ENCODE assay signal across 16 mouse cellular contexts in genomic region chr11:32199230-32199629, GRCm38 (mm10). TPM values are rescaled to one million over a fixed set of nuclear protein-coding genes. Genes with fewer than 3 reads are reported as not detected.
DNase-seq lines count a peak whose midpoint lies in the region; ATAC-seq lines count a peak whose summit lies in the region.
"Had no signal": no experiment of that assay in that cellular context is flagged by ENCODE, and none has a peak within 500 bp of the region (broad histone marks: within the 10 kb centered on the region; RNA-seq: fewer than 3 reads in every experiment).

No protein-coding gene starts in this region.

- peaks cover 69% of the 10 kb centered on the region for H3K4me1 ChIP-seq in liver, embryonic 12.5 days
- peaks cover 4% of the 10 kb centered on the region; the same call in 1 of the 2 replicates for H3K4me1 ChIP-seq in intestine, embryonic 16.5 days (ENCODE audit: control insufficient read depth, insufficient read depth, low read length)
- H3K4me1 ChIP-seq in hindbrain, embryonic 13.5 days (replicated peaks) = 0 out of 2 replicates have a peak, but pooled peaks cover 5% of the 10 kb centered on the region
- H3K4me1 ChIP-seq: embryonic facial prominence, embryonic 13.5 days had no signal

- H3K4me3 ChIP-seq in liver, embryonic 12.5 days = no peak overlapping the region
- H3K4me3 ChIP-seq in intestine, embryonic 16.5 days (ENCODE audit: low read length) = no peak overlapping the region
- no peak overlapping the region for H3K4me3 ChIP-seq in hindbrain, embryonic 13.5 days
- H3K4me3 ChIP-seq: embryonic facial prominence, embryonic 13.5 days; myocyte had no signal

- DNase-seq in adrenal gland, postnatal 14 days = peak; percentile 3
- no peak for DNase-seq in adrenal gland, postnatal 36 days
- DNase-seq in liver = no peak
- peak; percentile 85 for DNase-seq in A20 (ENCODE audit: low read depth, low spot score)
- DNase-seq in left cerebral cortex, adult 8-10 months (ENCODE audit: low spot score in 2 of 2) = no peak
- DNase-seq: cerebellum, adult 9-11 months; gastrocnemius, postnatal 25 days; kidney, postnatal 14 days had no signal

- peak overlapping the region; percentile 17 for H3K9ac ChIP-seq in liver, embryonic 12.5 days
- H3K9ac ChIP-seq in intestine, embryonic 16.5 days (ENCODE audit: low read depth, low read length) = no peak overlapping the region
- H3K9ac ChIP-seq in hindbrain, embryonic 13.5 days = no peak overlapping the region
- H3K9ac ChIP-seq: embryonic facial prominence, embryonic 13.5 days had no signal

- 16% methylated on average over 6 of the region's 6 CpGs for WGBS in liver, embryonic 12.5 days (ENCODE audit: insufficient replicate concordance)
- WGBS in intestine, embryonic 16.5 days = 45% methylated on average over 6 of the region's 6 CpGs
- 55% methylated on average over 6 of the region's 6 CpGs for WGBS in hindbrain, embryonic 13.5 days

- 0 out of 2 replicates have a peak overlapping the region, but pooled peaks have one; percentile 13 for H3K27ac ChIP-seq in liver, embryonic 12.5 days
- H3K27ac ChIP-seq in intestine, embryonic 16.5 days (ENCODE audit: low read length) = no peak overlapping the region
- no peak overlapping the region for H3K27ac ChIP-seq in hindbrain, embryonic 13.5 days
- H3K27ac ChIP-seq: embryonic facial prominence, embryonic 13.5 days had no signal

- H3K9me3 ChIP-seq in liver, embryonic 12.5 days (replicated peaks) = no peaks in the 10 kb centered on the region
- no peaks in the 10 kb centered on the region for H3K9me3 ChIP-seq in intestine, embryonic 16.5 days (ENCODE audit: control insufficient read depth, low read length)
- no peaks in the 10 kb centered on the region for H3K9me3 ChIP-seq in hindbrain, embryonic 13.5 days
- H3K9me3 ChIP-seq: embryonic facial prominence, embryonic 13.5 days had no signal

- H3K36me3 ChIP-seq in liver, embryonic 12.5 days = no peaks in the 10 kb centered on the region
- H3K36me3 ChIP-seq in intestine, embryonic 16.5 days (ENCODE audit: control insufficient read depth, insufficient read depth, low read length) = no peaks in the 10 kb centered on the region
- no peaks in the 10 kb centered on the region for H3K36me3 ChIP-seq in hindbrain, embryonic 13.5 days
- H3K36me3 ChIP-seq: embryonic facial prominence, embryonic 13.5 days had no signal

- peak; percentile 55 for ATAC-seq in liver, embryonic 12.5 days
- ATAC-seq in intestine, embryonic 16.5 days = 0 out of 2 replicates have a peak, but pooled peaks have one; percentile 19
- ATAC-seq in hindbrain, embryonic 13.5 days (ENCODE audit: low FRiP score) = no peak
- ATAC-seq: forebrain, embryonic 14.5 days had no signal

- H3K27me3 ChIP-seq in liver, embryonic 12.5 days (replicated peaks) = no peaks in the 10 kb centered on the region
- no peaks in the 10 kb centered on the region for H3K27me3 ChIP-seq in intestine, embryonic 16.5 days (replicated peaks; ENCODE audit: control insufficient read depth, insufficient read depth, low read length)
- H3K27me3 ChIP-seq in hindbrain, embryonic 13.5 days = peaks cover 18% of the 10 kb centered on the region; the same call in 1 of the 2 replicates

- H3K4me2 ChIP-seq in liver, embryonic 12.5 days = peak overlapping the region; percentile 34
- no peak overlapping the region for H3K4me2 ChIP-seq in intestine, embryonic 16.5 days (ENCODE audit: low read depth, low read length)
- no peak overlapping the region for H3K4me2 ChIP-seq in hindbrain, embryonic 13.5 days
- H3K4me2 ChIP-seq: embryonic facial prominence, embryonic 13.5 days had no signal

RNA-seq across cellular contexts. Expression of gene Il9r, which starts 0.8 kb away (rescaled TPM):
- total RNA-seq in adrenal gland, postnatal 14 days (2021) = 0.41 and 0.53 TPM in 2 replicates
- under 1 TPM; 0.26 to 0.96 TPM for total RNA-seq in adrenal gland, postnatal 36 days (2021)
- polyA plus RNA-seq in liver, embryonic 12.5 days (2016; fragmentation: Nextera tagmentation; extraction: Ambion mirVana) = 0.22 and 0.30 TPM in 2 replicates
- polyA plus RNA-seq in intestine, embryonic 16.5 days (2015; fragmentation: Nextera tagmentation; extraction: Ambion mirVana) = 0.02 and 0.11 TPM in 2 replicates
- not detected in 2 replicates for polyA plus RNA-seq in hindbrain, embryonic 13.5 days (2015; fragmentation: Nextera tagmentation; extraction: Ambion mirVana)
- not detected for total RNA-seq in left cerebral cortex, adult 8-10 months (2022)
- total RNA-seq: gastrocnemius, postnatal 25 days; liver, adult 2 months had no signal
- polyA plus RNA-seq: forebrain, embryonic 14.5 days; hindbrain, embryonic 11.5 days had no signal

RNA-seq across cellular contexts. Expression of gene Snrnp25, which starts 6.0 kb away (rescaled TPM):
- 19.7 and 20.8 TPM in 2 replicates for total RNA-seq in adrenal gland, postnatal 14 days (2021)
- 10 to 100 TPM; 14.8 to 19.4 TPM for total RNA-seq in adrenal gland, postnatal 36 days (2021)
- polyA plus RNA-seq in liver, embryonic 12.5 days (2016; fragmentation: Nextera tagmentation; extraction: Ambion mirVana) = 103 TPM in 2 replicates
- 40.7 and 45.6 TPM in 2 replicates for polyA plus RNA-seq in intestine, embryonic 16.5 days (2015; fragmentation: Nextera tagmentation; extraction: Ambion mirVana)
- 43.7 and 46.9 TPM in 2 replicates for polyA plus RNA-seq in hindbrain, embryonic 13.5 days (2015; fragmentation: Nextera tagmentation; extraction: Ambion mirVana)
- 10 to 100 TPM; 20.8 to 22.5 (median 22.0) TPM for total RNA-seq in left cerebral cortex, adult 8-10 months (2022)

RNA-seq across cellular contexts. Expression of gene Rhbdf1, which starts 22.9 kb away (rescaled TPM):
- 22.4 and 24.3 TPM in 2 replicates for total RNA-seq in adrenal gland, postnatal 14 days (2021)
- total RNA-seq in adrenal gland, postnatal 36 days (2021) = 10 to 100 TPM; 24.7 to 36.8 TPM
- polyA plus RNA-seq in liver, embryonic 12.5 days (2016; fragmentation: Nextera tagmentation; extraction: Ambion mirVana) = 12.0 and 14.1 TPM in 2 replicates
- 50.3 and 51.5 TPM in 2 replicates for polyA plus RNA-seq in intestine, embryonic 16.5 days (2015; fragmentation: Nextera tagmentation; extraction: Ambion mirVana)
- 21.0 and 24.1 TPM in 2 replicates for polyA plus RNA-seq in hindbrain, embryonic 13.5 days (2015; fragmentation: Nextera tagmentation; extraction: Ambion mirVana)
- total RNA-seq in left cerebral cortex, adult 8-10 months (2022) = 10 to 100 TPM in 2 of 4 experiments, 1 to 10 TPM in 2; 8.4 to 14.2 (median 10.1) TPM

RNA-seq across cellular contexts. Expression of gene Mpg, which starts 27.1 kb away (rescaled TPM):
- 15.3 and 21.3 TPM in 2 replicates for total RNA-seq in adrenal gland, postnatal 14 days (2021)
- total RNA-seq in adrenal gland, postnatal 36 days (2021) = 10 to 100 TPM; 22.1 to 22.7 TPM
- polyA plus RNA-seq in liver, embryonic 12.5 days (2016; fragmentation: Nextera tagmentation; extraction: Ambion mirVana) = 25.7 and 27.2 TPM in 2 replicates
- 32.6 and 33.8 TPM in 2 replicates for polyA plus RNA-seq in intestine, embryonic 16.5 days (2015; fragmentation: Nextera tagmentation; extraction: Ambion mirVana)
- 35.6 and 38.7 TPM in 2 replicates for polyA plus RNA-seq in hindbrain, embryonic 13.5 days (2015; fragmentation: Nextera tagmentation; extraction: Ambion mirVana)
- 10 to 100 TPM; 19.3 to 22.4 (median 20.9) TPM for total RNA-seq in left cerebral cortex, adult 8-10 months (2022)

Comparison
In these comparisons a context has a peak if more than half of its experiments do, and no peak if none do; other contexts are left out.
1. DNase-seq: peak in adrenal gland, postnatal 14 days (single experiment) and A20 (single experiment); none in adrenal gland, postnatal 36 days (0 of 2), liver (single experiment) and left cerebral cortex, adult 8-10 months (0 of 2).